Mouse (Mus musculus): ENCODE data around the gene Gm47959. TPM values are rescaled to one million over a fixed set of nuclear protein-coding genes. Genes with fewer than 3 reads are reported as not detected.

The Gm47959 gene
- total and polyA plus RNA-seq, 2 experiments from 2014 or later = not detected

- H3K4me3 ChIP-seq (ENCODE audit: low read depth, low read length) = no peak overlapping the region
- no peaks in the 10 kb centered on the region for H3K27me3 ChIP-seq (ENCODE audit: control insufficient read depth, insufficient read depth, low read length)
- ATAC-seq (ENCODE audit: insufficient read depth, low read depth) (no peak), DNase-seq (ENCODE audit: low spot score) (no peak)
- WGBS = 70% methylated on average over 6 of the region's 6 CpGs
- TF ChIP-seq CTCF (IDR thresholded peaks at IDR 0.05; ENCODE audit: low read depth) = no peak
- TF ChIP-seq EP300 (IDR thresholded peaks at IDR 0.05; ENCODE audit: low read depth) = no peak
- H3K9ac ChIP-seq (replicated peaks; ENCODE audit: low read depth, low read length) = no peak overlapping the region
- H3K27ac ChIP-seq (ENCODE audit: low read depth) = no peak overlapping the region
- H3K4me2 ChIP-seq (ENCODE audit: low read depth, low read length) = no peak overlapping the region
- peaks cover 4% of the 10 kb centered on the region; the same call in 1 of the 2 replicates for H3K4me1 ChIP-seq (ENCODE audit: control insufficient read depth, insufficient read depth)
- H3K36me3 ChIP-seq (replicated peaks; ENCODE audit: control insufficient read depth, insufficient read depth, low read length) = no peaks in the 10 kb centered on the region
- no peaks in the 10 kb centered on the region for H3K9me3 ChIP-seq (replicated peaks; ENCODE audit: control insufficient read depth, low read length)
Observed at GRCm38 (mm10) chr1:83007471-83007870, 7.1 kb downstream of the Gm47959 start.

DNA sequence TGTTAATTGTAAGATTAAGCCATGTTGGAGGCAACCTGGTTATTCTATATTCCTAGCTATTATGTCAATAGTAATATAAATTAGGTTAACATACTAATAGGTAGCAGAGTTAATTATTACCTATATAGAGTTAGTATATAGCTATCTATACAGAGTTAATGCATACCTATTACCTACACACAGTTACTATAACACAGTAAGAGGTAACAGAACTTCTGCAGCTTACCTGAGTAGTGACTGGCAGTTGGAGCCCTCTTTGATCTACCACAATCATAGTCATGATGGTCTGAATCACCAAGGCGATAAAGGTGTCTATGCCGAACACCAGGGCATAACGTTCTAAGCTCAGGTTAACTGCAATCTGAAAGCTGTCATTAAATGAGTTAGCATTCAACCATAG is 14.1 kb downstream of the Gm47959 start:
- ATAC-seq (ENCODE audit: insufficient read depth, low read depth) (no peak), DNase-seq (ENCODE audit: low spot score) (no peak)
- Histone ChIP-seq H3K9me3 (replicated peaks; ENCODE audit: control insufficient read depth, low read length) (0 out of 2 replicates have a peak, but pooled peaks cover 3% of the 10 kb centered on the region), H3K9ac (replicated peaks; ENCODE audit: low read depth, low read length) (no peak overlapping the region), H3K4me2 (ENCODE audit: low read depth, low read length) (no peak overlapping the region), H3K36me3 (replicated peaks; ENCODE audit: control insufficient read depth, insufficient read depth, low read length) (no peaks in the 10 kb centered on the region), H3K27me3 (ENCODE audit: control insufficient read depth, insufficient read depth, low read length) (no peaks in the 10 kb centered on the region), H3K4me3 (ENCODE audit: low read depth, low read length) (no peak overlapping the region), H3K27ac (ENCODE audit: low read depth) (no peak overlapping the region), H3K4me1 (ENCODE audit: control insufficient read depth, insufficient read depth) (no peaks in the 10 kb centered on the region)
- TF ChIP-seq CTCF (IDR thresholded peaks at IDR 0.05; ENCODE audit: low read depth) (no peak), EP300 (IDR thresholded peaks at IDR 0.05; ENCODE audit: low read depth) (no peak)
- 90% methylated on average over 3 of the region's 3 CpGs for whole genome bisulfite sequencing

- DNase-seq (ENCODE audit: low spot score) = no peak
- Histone ChIP-seq H3K27me3 (ENCODE audit: control insufficient read depth, insufficient read depth, low read length) (no peaks in the 10 kb centered on the region), H3K4me1 (ENCODE audit: control insufficient read depth, insufficient read depth) (no peaks in the 10 kb centered on the region), H3K4me2 (ENCODE audit: low read depth, low read length) (no peak overlapping the region), H3K36me3 (replicated peaks; ENCODE audit: control insufficient read depth, insufficient read depth, low read length) (no peaks in the 10 kb centered on the region), H3K4me3 (ENCODE audit: low read depth, low read length) (no peak overlapping the region), H3K9me3 (replicated peaks; ENCODE audit: control insufficient read depth, low read length) (0 out of 2 replicates have a peak, but pooled peaks cover 3% of the 10 kb centered on the region), H3K9ac (replicated peaks; ENCODE audit: low read depth, low read length) (no peak overlapping the region), H3K27ac (ENCODE audit: low read depth) (no peak overlapping the region)
- WGBS = 54% methylated on average over 10 of the region's 10 CpGs
- ATAC-seq (ENCODE audit: insufficient read depth, low read depth) = no peak
- no peak for TF ChIP-seq CTCF (IDR thresholded peaks at IDR 0.05; ENCODE audit: low read depth)
- TF ChIP-seq EP300 (IDR thresholded peaks at IDR 0.05; ENCODE audit: low read depth) = no peak
Observed at GRCm38 (mm10) chr1:83015329-83015879, 15.1 kb downstream of the Gm47959 start.

DNA sequence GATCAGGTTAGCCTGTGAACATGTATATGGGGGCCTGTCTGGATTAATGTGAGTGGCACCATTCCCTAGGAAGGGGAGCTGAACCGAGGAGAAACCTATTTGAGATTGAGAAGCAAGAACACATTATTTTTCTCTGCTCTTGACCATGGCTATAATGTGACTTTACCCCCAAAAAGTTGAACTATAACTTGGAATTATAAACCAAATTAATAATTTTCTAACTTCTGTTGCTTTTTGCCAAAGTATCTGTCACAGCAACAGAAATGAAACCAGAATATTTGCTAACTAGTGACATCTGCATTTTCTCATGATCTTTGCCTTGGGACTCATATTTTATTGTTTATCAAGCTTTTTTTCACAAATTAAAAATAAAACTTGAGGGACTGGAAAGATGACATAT is 16.2 kb downstream of the Gm47959 start:
- Histone ChIP-seq H3K9ac (replicated peaks; ENCODE audit: low read depth, low read length) (no peak overlapping the region), H3K4me3 (ENCODE audit: low read depth, low read length) (no peak overlapping the region), H3K27ac (ENCODE audit: low read depth) (no peak overlapping the region), H3K9me3 (replicated peaks; ENCODE audit: control insufficient read depth, low read length) (0 out of 2 replicates have a peak, but pooled peaks cover 3% of the 10 kb centered on the region), H3K27me3 (ENCODE audit: control insufficient read depth, insufficient read depth, low read length) (no peaks in the 10 kb centered on the region), H3K36me3 (replicated peaks; ENCODE audit: control insufficient read depth, insufficient read depth, low read length) (no peaks in the 10 kb centered on the region), H3K4me1 (ENCODE audit: control insufficient read depth, insufficient read depth) (no peaks in the 10 kb centered on the region), H3K4me2 (ENCODE audit: low read depth, low read length) (no peak overlapping the region)
- TF ChIP-seq CTCF (IDR thresholded peaks at IDR 0.05; ENCODE audit: low read depth) (no peak), EP300 (IDR thresholded peaks at IDR 0.05; ENCODE audit: low read depth) (no peak)
- DNase-seq (ENCODE audit: low spot score) (no peak), ATAC-seq (ENCODE audit: insufficient read depth, low read depth) (no peak)
- 62% methylated on average over 1 of the region's 1 CpGs for WGBS

DNA sequence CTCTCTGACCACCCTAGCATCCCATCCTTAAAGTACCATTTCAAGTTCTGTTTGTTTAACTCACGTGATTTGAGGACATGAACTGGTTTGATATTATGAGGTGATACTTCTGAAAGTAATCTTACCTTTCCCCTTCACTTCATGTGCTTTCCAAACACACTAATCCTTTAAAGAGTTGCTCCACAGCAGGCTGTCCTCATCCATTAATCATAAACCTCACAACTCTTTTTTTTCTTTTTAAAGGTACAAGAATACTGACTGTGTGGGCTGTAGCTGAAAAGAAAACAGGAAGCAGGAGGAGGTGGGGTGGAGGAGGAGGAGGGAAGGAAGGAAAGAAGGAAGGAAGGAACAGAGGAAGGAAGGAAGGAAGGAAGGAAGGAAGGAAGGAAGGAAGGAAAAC is 31.6 kb downstream of the Gm47959 start:
- Histone ChIP-seq H3K4me2 (ENCODE audit: low read depth, low read length) (no peak overlapping the region), H3K27me3 (ENCODE audit: control insufficient read depth, insufficient read depth, low read length) (no peaks in the 10 kb centered on the region), H3K36me3 (replicated peaks; ENCODE audit: control insufficient read depth, insufficient read depth, low read length) (no peaks in the 10 kb centered on the region), H3K27ac (ENCODE audit: low read depth) (no peak overlapping the region), H3K9me3 (replicated peaks; ENCODE audit: control insufficient read depth, low read length) (no peaks in the 10 kb centered on the region), H3K9ac (replicated peaks; ENCODE audit: low read depth, low read length) (no peak overlapping the region), H3K4me1 (ENCODE audit: control insufficient read depth, insufficient read depth) (peaks cover 6% of the 10 kb centered on the region), H3K4me3 (ENCODE audit: low read depth, low read length) (no peak overlapping the region)
- 61% methylated on average over 1 of the region's 1 CpGs for WGBS
- no peak for ATAC-seq (ENCODE audit: insufficient read depth, low read depth)
- TF ChIP-seq CTCF (IDR thresholded peaks at IDR 0.05; ENCODE audit: low read depth) = no peak
- DNase-seq (ENCODE audit: low spot score) = no peak

GRCm38 (mm10) chr1:83032508-83032907 is 32.2 kb downstream of the Gm47959 start:
- Histone ChIP-seq H3K4me1 (ENCODE audit: control insufficient read depth, insufficient read depth) (peaks cover 8% of the 10 kb centered on the region), H3K4me3 (ENCODE audit: low read depth, low read length) (no peak overlapping the region), H3K9ac (replicated peaks; ENCODE audit: low read depth, low read length) (no peak overlapping the region), H3K36me3 (replicated peaks; ENCODE audit: control insufficient read depth, insufficient read depth, low read length) (no peaks in the 10 kb centered on the region), H3K9me3 (replicated peaks; ENCODE audit: control insufficient read depth, low read length) (no peaks in the 10 kb centered on the region), H3K4me2 (ENCODE audit: low read depth, low read length) (no peak overlapping the region), H3K27me3 (ENCODE audit: control insufficient read depth, insufficient read depth, low read length) (no peaks in the 10 kb centered on the region), H3K27ac (ENCODE audit: low read depth) (no peak overlapping the region)
- ATAC-seq (ENCODE audit: insufficient read depth, low read depth) = no peak
- no peak for DNase-seq (ENCODE audit: low spot score)
- WGBS = 62% methylated on average over 6 of the region's 6 CpGs
- TF ChIP-seq CTCF (IDR thresholded peaks at IDR 0.05; ENCODE audit: low read depth) = no peak
- no peak for TF ChIP-seq EP300 (IDR thresholded peaks at IDR 0.05; ENCODE audit: low read depth)
